Mouse (Mus musculus): ENCODE measurements at regions not wholly inside any gene's neighbourhood (a gene's known extent, or its start where the extent isn't known, plus 50 kb on each side); places are given as distances from the start of the nearest gene placed in this dataset.

DNA sequence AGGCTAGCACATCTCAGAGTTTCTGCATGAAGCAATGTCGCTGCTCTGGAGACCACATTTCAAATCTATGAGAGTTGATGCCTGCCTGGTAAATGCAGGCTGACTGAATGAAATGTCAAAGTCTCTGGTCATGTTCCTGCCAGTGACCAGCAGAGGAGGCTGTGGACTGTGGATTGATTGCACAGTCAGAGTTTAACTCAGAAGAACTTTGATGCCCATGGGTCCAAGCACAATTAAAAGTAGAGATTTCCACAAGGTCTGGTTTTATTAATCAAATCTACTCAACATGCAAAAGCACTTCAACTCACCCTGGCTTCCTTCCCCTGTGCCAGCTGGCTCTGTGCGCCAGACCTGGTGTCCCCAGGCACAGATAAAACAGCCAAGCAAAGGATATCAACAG, 81.3 kb downstream of the Hsd17b3 start:
- ATAC-seq (replicated peaks in 1 of 2; ENCODE audit: insufficient read depth in 1 of 2, low FRiP score in 2 of 2, low TSS enrichment in 1 of 2, low read depth in 1 of 2, poor library complexity in 2 of 2, severe bottlenecking in 2 of 2) = no peak

DNA sequence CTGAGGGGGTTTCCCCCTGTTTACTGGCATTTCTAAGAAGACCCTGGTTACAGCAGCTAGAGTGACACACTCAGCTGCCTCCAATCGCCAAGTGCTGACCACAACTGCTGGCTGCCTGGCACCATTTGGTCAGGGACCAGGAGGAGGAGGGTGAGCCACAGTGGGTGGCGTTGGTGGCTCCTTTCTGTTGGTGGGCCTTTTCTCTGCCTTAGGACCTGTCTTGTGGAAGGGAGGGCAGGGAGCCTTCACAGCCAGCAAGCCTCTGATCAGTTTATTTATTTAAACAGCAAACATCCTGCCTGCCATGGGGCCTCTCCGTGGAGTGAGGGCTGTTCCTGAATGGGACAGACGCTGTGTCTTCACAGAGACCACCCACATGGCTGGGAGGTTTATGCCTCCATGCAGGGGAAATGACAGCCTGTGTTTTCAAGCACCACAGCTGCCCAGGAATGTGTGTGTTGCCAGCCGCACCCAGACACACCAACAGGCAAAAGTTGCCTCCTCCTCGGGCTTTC, 86.0 kb downstream of the Hsd17b3 start:
- no peak for ATAC-seq (replicated peaks in 1 of 2; ENCODE audit: insufficient read depth in 1 of 2, low FRiP score in 2 of 2, low TSS enrichment in 1 of 2, low read depth in 1 of 2, poor library complexity in 2 of 2, severe bottlenecking in 2 of 2)

DNA sequence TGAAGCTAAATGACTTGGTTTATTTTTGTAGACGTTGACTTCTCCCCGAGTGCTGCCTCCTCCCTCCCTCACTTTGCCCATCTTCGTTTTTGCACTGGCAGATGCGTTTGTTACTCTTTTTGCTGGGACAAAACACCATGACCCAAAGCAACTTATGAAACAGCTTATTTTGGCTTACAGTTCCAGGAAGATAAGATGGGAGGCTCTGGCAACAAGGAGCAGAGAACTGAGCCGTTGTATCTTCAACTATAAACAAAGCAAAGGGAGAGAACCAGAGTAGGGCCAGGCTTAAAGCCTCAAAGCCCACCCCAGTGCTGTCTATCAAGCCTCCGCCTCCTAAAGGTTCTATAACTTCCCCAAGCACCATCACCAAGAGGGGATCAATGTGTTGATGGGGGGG, 88.7 kb downstream of the Hsd17b3 start:
- no peak for ATAC-seq (replicated peaks in 1 of 2; ENCODE audit: insufficient read depth in 1 of 2, low FRiP score in 2 of 2, low TSS enrichment in 1 of 2, low read depth in 1 of 2, poor library complexity in 2 of 2, severe bottlenecking in 2 of 2)

- ATAC-seq (replicated peaks in 1 of 2; ENCODE audit: insufficient read depth in 1 of 2, low FRiP score in 2 of 2, low TSS enrichment in 1 of 2, low read depth in 1 of 2, poor library complexity in 2 of 2, severe bottlenecking in 2 of 2) = no peak
Measured at GRCm38 (mm10) chr13:63998647-63999046, 90.4 kb downstream of the Hsd17b3 start.

GRCm38 (mm10) chr13:63993857-63994477, 95.1 kb downstream of the Hsd17b3 start:
- no peak for ATAC-seq (replicated peaks in 1 of 2; ENCODE audit: insufficient read depth in 1 of 2, low FRiP score in 2 of 2, low TSS enrichment in 1 of 2, low read depth in 1 of 2, poor library complexity in 2 of 2, severe bottlenecking in 2 of 2)

DNA sequence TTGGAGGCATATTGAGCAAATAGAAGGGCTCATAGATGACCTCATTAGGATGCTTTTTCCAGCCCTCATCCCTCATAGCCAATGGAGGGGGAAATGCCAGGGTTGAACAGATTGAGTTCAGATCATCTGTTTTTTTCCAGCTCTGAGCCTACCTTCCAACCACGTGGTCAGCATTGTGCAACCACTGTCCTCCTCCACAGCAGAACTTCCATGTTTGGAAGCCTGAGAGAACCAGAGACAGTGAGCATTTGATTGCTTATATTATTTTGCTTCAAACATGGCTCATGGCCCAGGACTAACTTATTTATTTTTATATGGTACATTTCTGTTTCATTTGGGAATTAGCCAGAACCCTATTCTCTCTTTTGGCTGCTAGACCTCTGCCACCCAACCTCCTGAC, 96.0 kb downstream of the Hsd17b3 start:
- no peak for ATAC-seq (replicated peaks in 1 of 2; ENCODE audit: insufficient read depth in 1 of 2, low FRiP score in 2 of 2, low TSS enrichment in 1 of 2, low read depth in 1 of 2, poor library complexity in 2 of 2, severe bottlenecking in 2 of 2)

- ATAC-seq (replicated peaks in 1 of 2; ENCODE audit: insufficient read depth in 1 of 2, low FRiP score in 2 of 2, low TSS enrichment in 1 of 2, low read depth in 1 of 2, poor library complexity in 2 of 2, severe bottlenecking in 2 of 2) = peak in 1 of 2 experiments; percentile 48; a peak in 3 of 4 replicates
Measured at GRCm38 (mm10) chr13:63990480-63990958, 98.5 kb downstream of the Hsd17b3 start.

- no peak for ATAC-seq (replicated peaks in 1 of 2; ENCODE audit: insufficient read depth in 1 of 2, low FRiP score in 2 of 2, low TSS enrichment in 1 of 2, low read depth in 1 of 2, poor library complexity in 2 of 2, severe bottlenecking in 2 of 2)
Measured at GRCm38 (mm10) chr13:63989769-63990168, 99.3 kb downstream of the Hsd17b3 start.

GRCm38 (mm10) chr13:63988263-63988662, 100.8 kb downstream of the Hsd17b3 start:
- no peak for ATAC-seq (replicated peaks in 1 of 2; ENCODE audit: insufficient read depth in 1 of 2, low FRiP score in 2 of 2, low TSS enrichment in 1 of 2, low read depth in 1 of 2, poor library complexity in 2 of 2, severe bottlenecking in 2 of 2)

DNA sequence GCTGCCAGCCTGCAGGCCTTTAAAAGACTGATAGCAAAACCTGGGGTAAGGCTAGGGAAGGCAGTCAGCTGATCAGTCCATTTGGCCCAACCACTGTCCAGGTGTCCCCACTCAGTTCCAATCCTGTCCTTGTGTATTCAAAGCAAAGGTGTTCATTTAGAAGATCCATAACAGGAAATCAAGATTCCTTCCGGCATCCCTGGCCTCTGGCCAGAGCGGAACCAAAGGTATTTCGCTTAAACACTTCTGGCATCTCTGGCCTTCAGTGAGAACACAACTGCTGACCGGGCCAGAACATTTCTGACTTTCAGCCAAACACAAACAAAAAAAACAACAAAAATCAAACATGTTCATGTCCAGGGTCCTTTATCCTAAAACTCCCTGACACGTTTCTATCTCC, 102.3 kb downstream of the Hsd17b3 start:
- ATAC-seq (replicated peaks in 1 of 2; ENCODE audit: insufficient read depth in 1 of 2, low FRiP score in 2 of 2, low TSS enrichment in 1 of 2, low read depth in 1 of 2, poor library complexity in 2 of 2, severe bottlenecking in 2 of 2) = no peak

- no peak for ATAC-seq (replicated peaks in 1 of 2; ENCODE audit: insufficient read depth in 1 of 2, low FRiP score in 2 of 2, low TSS enrichment in 1 of 2, low read depth in 1 of 2, poor library complexity in 2 of 2, severe bottlenecking in 2 of 2)
Measured at GRCm38 (mm10) chr13:63985590-63985989, 103.4 kb downstream of the Hsd17b3 start.

GRCm38 (mm10) chr13:63985086-63985485, 103.9 kb downstream of the Hsd17b3 start:
- no peak for ATAC-seq (replicated peaks in 1 of 2; ENCODE audit: insufficient read depth in 1 of 2, low FRiP score in 2 of 2, low TSS enrichment in 1 of 2, low read depth in 1 of 2, poor library complexity in 2 of 2, severe bottlenecking in 2 of 2)

GRCm38 (mm10) chr13:63980012-63980691, 108.9 kb downstream of the Hsd17b3 start:
- no peak for ATAC-seq (replicated peaks in 1 of 2; ENCODE audit: insufficient read depth in 1 of 2, low FRiP score in 2 of 2, low TSS enrichment in 1 of 2, low read depth in 1 of 2, poor library complexity in 2 of 2, severe bottlenecking in 2 of 2)

GRCm38 (mm10) chr13:63979581-63979980, 109.4 kb downstream of the Hsd17b3 start:
- ATAC-seq (replicated peaks in 1 of 2; ENCODE audit: insufficient read depth in 1 of 2, low FRiP score in 2 of 2, low TSS enrichment in 1 of 2, low read depth in 1 of 2, poor library complexity in 2 of 2, severe bottlenecking in 2 of 2) = no peak

DNA sequence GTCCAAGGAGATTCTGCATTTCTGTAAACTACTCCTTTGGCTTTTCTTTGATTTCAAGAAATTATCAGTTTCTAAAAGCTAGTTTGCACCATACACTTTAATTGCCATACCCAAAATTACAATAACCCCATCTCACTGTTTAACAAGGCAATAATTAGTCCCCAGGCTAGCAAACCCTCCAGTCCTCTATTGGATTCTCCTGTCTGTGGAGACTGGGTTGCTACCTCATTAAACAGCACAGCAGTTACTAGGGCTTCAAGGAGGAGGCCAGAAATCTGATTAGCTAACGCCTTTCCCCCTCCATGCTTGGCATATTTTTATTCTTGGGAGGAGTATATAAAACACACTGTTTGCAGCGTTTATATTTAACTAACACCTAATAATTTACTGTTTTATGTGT, 119.1 kb downstream of the Hsd17b3 start:
- ATAC-seq (replicated peaks in 1 of 2; ENCODE audit: insufficient read depth in 1 of 2, low FRiP score in 2 of 2, low TSS enrichment in 1 of 2, low read depth in 1 of 2, poor library complexity in 2 of 2, severe bottlenecking in 2 of 2) = no peak

DNA sequence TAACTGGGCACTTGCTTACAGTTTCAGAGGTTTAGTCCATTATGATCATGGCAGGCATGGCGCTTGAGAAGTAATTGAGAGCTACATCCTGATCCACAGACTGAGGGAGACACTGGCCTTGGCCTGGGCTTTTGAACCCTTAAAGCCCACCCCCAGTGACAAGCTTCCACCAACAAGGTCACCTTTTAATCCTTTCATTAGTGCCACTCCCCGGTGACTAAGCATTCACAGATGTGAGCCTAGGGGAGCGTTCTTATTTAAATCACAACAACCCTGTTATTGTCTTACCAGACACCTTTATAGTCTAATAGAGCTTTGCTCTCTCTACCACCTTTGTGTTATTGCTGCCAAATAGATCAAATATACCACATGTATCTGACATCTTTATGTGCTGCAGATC, 120.4 kb downstream of the Hsd17b3 start:
- no peak for ATAC-seq (replicated peaks in 1 of 2; ENCODE audit: insufficient read depth in 1 of 2, low FRiP score in 2 of 2, low TSS enrichment in 1 of 2, low read depth in 1 of 2, poor library complexity in 2 of 2, severe bottlenecking in 2 of 2)

- no peak for ATAC-seq (replicated peaks in 1 of 2; ENCODE audit: insufficient read depth in 1 of 2, low FRiP score in 2 of 2, low TSS enrichment in 1 of 2, low read depth in 1 of 2, poor library complexity in 2 of 2, severe bottlenecking in 2 of 2)
Measured at GRCm38 (mm10) chr13:63957098-63957497, 131.9 kb downstream of the Hsd17b3 start.

- ATAC-seq (replicated peaks in 1 of 2; ENCODE audit: insufficient read depth in 1 of 2, low FRiP score in 2 of 2, low TSS enrichment in 1 of 2, low read depth in 1 of 2, poor library complexity in 2 of 2, severe bottlenecking in 2 of 2) = no peak
Measured at GRCm38 (mm10) chr13:63954305-63954704, 134.7 kb downstream of the Hsd17b3 start.
